Mouse (Mus musculus): Measurements from ENCODE around the gene Gm609. TPM values are rescaled to one million over a fixed set of nuclear protein-coding genes. Genes with fewer than 3 reads are reported as not detected.
"Not testable (repeated sequence)": the region's sequence is repeated elsewhere in the genome, so short reads cannot be mapped to it uniquely, and the experiment has no call there.

Gene Gm609
- polyA plus RNA-seq (2015; fragmentation: Nextera tagmentation; extraction: Ambion mirVana), result 0.68 and 0.90 TPM in 2 replicates

- Histone ChIP-seq H3K27ac (ENCODE audit: low read length) (no peak within 1 kb of the TSS), H3K4me3 (replicated peaks; ENCODE audit: low read length) (no peak within 1 kb of the TSS), H3K36me3 (ENCODE audit: control insufficient read depth, insufficient read depth, low read length) (no peaks in the 10 kb centered on the region), H3K9ac (ENCODE audit: low read length) (no peak within 1 kb of the TSS), H3K27me3 (ENCODE audit: control insufficient read depth, insufficient read depth, low read length) (no peaks in the 10 kb centered on the region), H3K9me3 (replicated peaks; ENCODE audit: control insufficient read depth, low read length) (no peaks in the 10 kb centered on the region), H3K4me1 (ENCODE audit: control insufficient read depth, insufficient read depth, low read length) (no peaks in the 10 kb centered on the region), H3K4me2 (ENCODE audit: low read depth, low read length) (0 out of 2 replicates have a peak within 1 kb of the TSS, but pooled peaks have one; percentile 4)
- ATAC-seq (ENCODE audit: insufficient read depth, low FRiP score), result peak; percentile 56; the same call in 1 of the 2 replicates
- 54% methylated on average over 5 of the region's 5 CpGs for WGBS
Measured at GRCm38 (mm10) chr16:45492927-45493326, at the start of gene Gm609. Gm609 (minus strand) TSS chr16:45492969.

- ATAC-seq (ENCODE audit: insufficient read depth, low FRiP score), result no peak
- no peaks in the 10 kb centered on the region for H3K36me3 ChIP-seq (ENCODE audit: control insufficient read depth, insufficient read depth, low read length)
Measured at GRCm38 (mm10) chr16:45542108-45542507, 49.3 kb upstream of the Gm609 start.

GRCm38 (mm10) chr16:45538342-45538741 is 45.6 kb upstream of the Gm609 start:
- not testable (repeated sequence) for H3K4me3 ChIP-seq (replicated peaks; ENCODE audit: low read length); H3K4me1 ChIP-seq (ENCODE audit: control insufficient read depth, insufficient read depth, low read length); H3K27me3 ChIP-seq (ENCODE audit: control insufficient read depth, insufficient read depth, low read length); H3K27ac ChIP-seq (ENCODE audit: low read length); H3K9me3 ChIP-seq (replicated peaks; ENCODE audit: control insufficient read depth, low read length); H3K36me3 ChIP-seq (ENCODE audit: control insufficient read depth, insufficient read depth, low read length); H3K9ac ChIP-seq (ENCODE audit: low read length); H3K4me2 ChIP-seq (ENCODE audit: low read depth, low read length)
- 61% methylated on average over 1 of the region's 1 CpGs for WGBS
- ATAC-seq (ENCODE audit: insufficient read depth, low FRiP score), result peak; percentile 44; the same call in 1 of the 2 replicates

More at GRCm38 (mm10) chr16:45542108-45542507, 49.3 kb upstream of the Gm609 start:
- Histone ChIP-seq H3K27ac (ENCODE audit: low read length) (no peak overlapping the region), H3K4me3 (replicated peaks; ENCODE audit: low read length) (no peak overlapping the region), H3K9ac (ENCODE audit: low read length) (no peak overlapping the region), H3K4me1 (ENCODE audit: control insufficient read depth, insufficient read depth, low read length) (no peaks in the 10 kb centered on the region), H3K4me2 (ENCODE audit: low read depth, low read length) (no peak overlapping the region), H3K9me3 (replicated peaks; ENCODE audit: control insufficient read depth, low read length) (no peaks in the 10 kb centered on the region), H3K27me3 (ENCODE audit: control insufficient read depth, insufficient read depth, low read length) (no peaks in the 10 kb centered on the region)

- Histone ChIP-seq H3K9ac (ENCODE audit: low read length) (no peak within 1 kb of the TSS), H3K36me3 (ENCODE audit: control insufficient read depth, insufficient read depth, low read length) (no peaks in the 10 kb centered on the region), H3K4me2 (ENCODE audit: low read depth, low read length) (no peak within 1 kb of the TSS), H3K4me3 (replicated peaks; ENCODE audit: low read length) (no peak within 1 kb of the TSS), H3K9me3 (replicated peaks; ENCODE audit: control insufficient read depth, low read length) (no peaks in the 10 kb centered on the region), H3K27ac (ENCODE audit: low read length) (no peak within 1 kb of the TSS), H3K4me1 (ENCODE audit: control insufficient read depth, insufficient read depth, low read length) (no peaks in the 10 kb centered on the region), H3K27me3 (ENCODE audit: control insufficient read depth, insufficient read depth, low read length) (no peaks in the 10 kb centered on the region)
- 91% methylated on average over 5 of the region's 5 CpGs for WGBS
- no peak for ATAC-seq (ENCODE audit: insufficient read depth, low FRiP score)
Measured at GRCm38 (mm10) chr16:45535009-45535408, 42.2 kb upstream of the Gm609 start, which contains the start of gene Slc9c1. Slc9c1 (plus strand) TSS chr16:45535309.

- H3K4me3 ChIP-seq (replicated peaks; ENCODE audit: low read length), result no peak within 1 kb of the TSS
- H3K4me1 ChIP-seq (ENCODE audit: control insufficient read depth, insufficient read depth, low read length), result no peaks in the 10 kb centered on the region
- no peaks in the 10 kb centered on the region for H3K9me3 ChIP-seq (replicated peaks; ENCODE audit: control insufficient read depth, low read length)
- no peak within 1 kb of the TSS for H3K27ac ChIP-seq (ENCODE audit: low read length)
- ATAC-seq (ENCODE audit: insufficient read depth, low FRiP score), result no peak
- H3K4me2 ChIP-seq (ENCODE audit: low read depth, low read length), result no peak within 1 kb of the TSS
- H3K27me3 ChIP-seq (ENCODE audit: control insufficient read depth, insufficient read depth, low read length), result no peaks in the 10 kb centered on the region
- 71% methylated on average over 4 of the region's 4 CpGs for WGBS
- H3K9ac ChIP-seq (ENCODE audit: low read length), result no peak within 1 kb of the TSS
- H3K36me3 ChIP-seq (ENCODE audit: control insufficient read depth, insufficient read depth, low read length), result no peaks in the 10 kb centered on the region
Measured at GRCm38 (mm10) chr16:45531950-45532349, 39.2 kb upstream of the Gm609 start, which contains the start of gene Gm17783. Gm17783 (minus strand) TSS chr16:45532050.

GRCm38 (mm10) chr16:45525551-45525950 is 32.8 kb upstream of the Gm609 start:
- Histone ChIP-seq H3K4me3 (replicated peaks; ENCODE audit: low read length) (no peak overlapping the region), H3K9ac (ENCODE audit: low read length) (no peak overlapping the region), H3K27me3 (ENCODE audit: control insufficient read depth, insufficient read depth, low read length) (no peaks in the 10 kb centered on the region), H3K4me1 (ENCODE audit: control insufficient read depth, insufficient read depth, low read length) (no peaks in the 10 kb centered on the region), H3K36me3 (ENCODE audit: control insufficient read depth, insufficient read depth, low read length) (no peaks in the 10 kb centered on the region), H3K4me2 (ENCODE audit: low read depth, low read length) (no peak overlapping the region), H3K27ac (ENCODE audit: low read length) (no peak overlapping the region), H3K9me3 (replicated peaks; ENCODE audit: control insufficient read depth, low read length) (no peaks in the 10 kb centered on the region)
- 65% methylated on average over 5 of the region's 5 CpGs for WGBS
- no peak for ATAC-seq (ENCODE audit: insufficient read depth, low FRiP score)

- Histone ChIP-seq H3K4me1 (ENCODE audit: control insufficient read depth, insufficient read depth, low read length) (no peaks in the 10 kb centered on the region), H3K27ac (ENCODE audit: low read length) (no peak overlapping the region), H3K4me3 (replicated peaks; ENCODE audit: low read length) (no peak overlapping the region), H3K4me2 (ENCODE audit: low read depth, low read length) (no peak overlapping the region), H3K36me3 (ENCODE audit: control insufficient read depth, insufficient read depth, low read length) (no peaks in the 10 kb centered on the region), H3K9me3 (replicated peaks; ENCODE audit: control insufficient read depth, low read length) (no peaks in the 10 kb centered on the region), H3K9ac (ENCODE audit: low read length) (no peak overlapping the region), H3K27me3 (ENCODE audit: control insufficient read depth, insufficient read depth, low read length) (no peaks in the 10 kb centered on the region)
- WGBS, result 76% methylated on average over 1 of the region's 1 CpGs
- ATAC-seq (ENCODE audit: insufficient read depth, low FRiP score), result no peak
Measured at GRCm38 (mm10) chr16:45495326-45495725, 2.6 kb upstream of the Gm609 start.

GRCm38 (mm10) chr16:45476991-45477390 is 15.8 kb downstream of the Gm609 start:
- no peak overlapping the region for H3K9ac ChIP-seq (ENCODE audit: low read length)
- no peak for ATAC-seq (ENCODE audit: insufficient read depth, low FRiP score)
- H3K4me3 ChIP-seq (replicated peaks; ENCODE audit: low read length), result no peak overlapping the region
- no peak overlapping the region for H3K27ac ChIP-seq (ENCODE audit: low read length)
- no peaks in the 10 kb centered on the region for H3K4me1 ChIP-seq (ENCODE audit: control insufficient read depth, insufficient read depth, low read length)
- H3K36me3 ChIP-seq (ENCODE audit: control insufficient read depth, insufficient read depth, low read length), result no peaks in the 10 kb centered on the region
- H3K9me3 ChIP-seq (replicated peaks; ENCODE audit: control insufficient read depth, low read length), result no peaks in the 10 kb centered on the region
- H3K4me2 ChIP-seq (ENCODE audit: low read depth, low read length), result no peak overlapping the region
- H3K27me3 ChIP-seq (ENCODE audit: control insufficient read depth, insufficient read depth, low read length), result no peaks in the 10 kb centered on the region

- H3K9me3 ChIP-seq (replicated peaks; ENCODE audit: control insufficient read depth, low read length); ATAC-seq (ENCODE audit: insufficient read depth, low FRiP score); H3K4me2 ChIP-seq (ENCODE audit: low read depth, low read length); H3K27me3 ChIP-seq (ENCODE audit: control insufficient read depth, insufficient read depth, low read length); H3K4me1 ChIP-seq (ENCODE audit: control insufficient read depth, insufficient read depth, low read length); H3K4me3 ChIP-seq (replicated peaks; ENCODE audit: low read length); H3K9ac ChIP-seq (ENCODE audit: low read length); H3K27ac ChIP-seq (ENCODE audit: low read length); H3K36me3 ChIP-seq (ENCODE audit: control insufficient read depth, insufficient read depth, low read length): not testable (repeated sequence)
- WGBS, result 49% methylated on average over 3 of the region's 3 CpGs
Measured at GRCm38 (mm10) chr16:45471836-45472235, 20.9 kb downstream of the Gm609 start.

GRCm38 (mm10) chr16:45454762-45455161 is 38.0 kb downstream of the Gm609 start:
- Histone ChIP-seq H3K9me3 (replicated peaks; ENCODE audit: control insufficient read depth, low read length) (no peaks in the 10 kb centered on the region), H3K4me1 (ENCODE audit: control insufficient read depth, insufficient read depth, low read length) (no peaks in the 10 kb centered on the region), H3K9ac (ENCODE audit: low read length) (no peak overlapping the region), H3K4me3 (replicated peaks; ENCODE audit: low read length) (no peak overlapping the region), H3K4me2 (ENCODE audit: low read depth, low read length) (no peak overlapping the region), H3K36me3 (ENCODE audit: control insufficient read depth, insufficient read depth, low read length) (no peaks in the 10 kb centered on the region), H3K27ac (ENCODE audit: low read length) (no peak overlapping the region), H3K27me3 (ENCODE audit: control insufficient read depth, insufficient read depth, low read length) (no peaks in the 10 kb centered on the region)
- no peak for ATAC-seq (ENCODE audit: insufficient read depth, low FRiP score)
